Mouse (Mus musculus) lung, postnatal 0 days (tissue): ENCODE results near the gene Ier2.

Source experiments
- CTCF ChIP-seq: IDR thresholded peaks from 2 replicates; pipeline ENCODE4 v1.5.1; 2016; ENCODE audit warnings: antibody characterized with exemption, mild to moderate bottlenecking
- EP300 ChIP-seq: IDR thresholded peaks from 2 replicates; pipeline ENCODE4 v1.6.1; 2016; ENCODE audit warnings: antibody characterized with exemption, mild to moderate bottlenecking, control low read depth

DNA sequence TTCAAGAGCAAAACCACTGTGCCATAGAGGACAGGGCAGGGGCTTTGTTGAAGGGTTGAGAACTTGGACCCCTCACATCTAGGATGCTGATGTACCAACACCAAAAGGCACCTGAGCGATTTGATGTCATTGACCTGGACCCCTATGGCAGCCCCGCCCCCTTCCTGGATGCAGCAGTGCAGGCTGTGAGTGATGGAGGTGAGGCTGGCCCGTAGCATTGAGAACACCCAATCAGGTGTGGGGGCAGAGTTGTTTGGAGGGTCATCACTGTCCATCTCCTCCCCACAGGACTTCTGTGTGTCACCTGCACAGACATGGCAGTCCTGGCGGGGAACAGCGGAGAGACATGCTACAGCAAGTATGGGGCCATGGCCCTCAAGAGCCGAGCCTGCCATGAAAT is 32.5 kb upstream of the Ier2 start:
- no peak for TF ChIP-seq CTCF
- no peak for TF ChIP-seq EP300
